Mouse (Mus musculus): ENCODE measurements around the gene Cpne4.

Gene Cpne4

DNA sequence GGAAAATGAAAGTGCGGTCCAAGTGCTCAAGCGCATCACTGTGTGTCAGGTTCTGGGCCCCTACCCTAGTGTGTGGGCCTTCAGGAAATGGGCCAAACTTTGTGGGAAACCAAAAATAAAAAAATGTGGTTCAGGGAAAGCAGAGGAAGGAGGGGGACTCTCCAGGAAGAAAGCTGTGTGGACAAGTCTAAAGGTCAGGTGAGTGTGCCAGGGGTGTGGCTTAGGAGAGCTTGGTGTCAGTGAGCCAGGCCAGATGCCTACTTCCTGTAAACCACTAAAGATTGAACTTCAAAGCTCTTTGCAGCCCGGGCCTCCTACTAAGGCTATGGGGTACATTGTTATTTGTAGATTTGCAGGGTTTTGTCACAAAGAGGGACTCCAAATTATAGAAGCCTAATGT is 327.1 kb downstream of the Cpne4 start:
- no peak for DNase-seq (ENCODE audit: low spot score)

DNA sequence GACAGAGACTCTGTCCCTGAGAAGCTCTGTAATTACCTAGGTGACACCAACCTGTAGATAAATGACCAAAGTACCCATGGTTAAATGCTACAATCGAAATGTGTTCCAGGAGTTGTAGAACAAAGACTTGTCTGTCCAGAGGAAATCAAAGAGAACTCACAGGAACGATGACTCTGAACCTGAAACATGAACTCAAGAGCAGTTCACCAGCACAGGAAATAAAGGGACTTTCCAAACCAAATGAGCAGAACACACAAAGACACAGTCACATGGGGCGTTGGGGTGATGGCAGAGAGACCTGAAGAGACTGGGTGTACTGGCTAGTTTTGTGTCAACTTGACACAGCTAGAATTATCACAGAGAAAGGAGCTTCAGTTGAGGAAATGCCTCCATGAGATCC is 329.9 kb downstream of the Cpne4 start:
- no peak for DNase-seq (ENCODE audit: low spot score)

DNA sequence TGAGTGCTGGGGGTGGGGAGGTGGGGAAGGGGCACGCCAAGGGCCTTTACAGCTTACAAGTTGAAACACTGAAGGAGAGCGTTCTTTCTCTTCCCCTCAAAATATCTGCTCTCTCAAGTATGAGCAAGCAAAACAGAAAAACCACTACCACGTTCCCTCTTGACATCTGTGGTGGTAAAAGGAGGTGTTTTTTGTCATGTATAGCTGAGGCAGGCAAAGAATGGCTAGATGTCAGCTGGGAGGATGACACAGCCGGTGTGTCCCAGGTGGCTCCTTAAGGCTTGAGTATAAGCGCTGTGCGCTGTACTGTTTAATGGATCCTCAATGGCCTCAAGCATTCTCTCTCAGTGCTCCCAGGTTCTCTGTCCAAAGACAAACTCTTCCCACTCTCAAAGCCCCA is 331.5 kb downstream of the Cpne4 start:
- DNase-seq (ENCODE audit: low spot score), result no peak

DNA sequence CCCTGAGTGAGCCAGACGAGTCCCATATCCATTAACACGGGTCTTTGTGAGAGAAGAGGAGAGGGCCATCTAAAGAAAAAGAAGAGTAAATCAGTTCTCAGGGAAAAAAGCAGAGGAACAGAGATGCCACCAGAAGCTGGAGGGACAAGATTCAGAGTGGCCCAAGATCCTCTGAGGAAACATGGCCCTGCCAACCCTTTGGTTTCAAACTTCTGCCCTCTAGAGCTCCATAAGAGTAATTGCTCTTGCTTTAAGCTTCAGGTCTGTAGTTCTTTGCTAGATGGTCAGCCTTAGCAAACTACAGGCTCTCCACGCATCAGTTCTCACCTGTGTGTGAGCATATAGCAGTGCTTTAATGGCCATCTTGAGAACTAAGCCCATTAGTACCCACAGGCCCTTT is 343.4 kb downstream of the Cpne4 start:
- DNase-seq (ENCODE audit: low spot score), result no peak

DNA sequence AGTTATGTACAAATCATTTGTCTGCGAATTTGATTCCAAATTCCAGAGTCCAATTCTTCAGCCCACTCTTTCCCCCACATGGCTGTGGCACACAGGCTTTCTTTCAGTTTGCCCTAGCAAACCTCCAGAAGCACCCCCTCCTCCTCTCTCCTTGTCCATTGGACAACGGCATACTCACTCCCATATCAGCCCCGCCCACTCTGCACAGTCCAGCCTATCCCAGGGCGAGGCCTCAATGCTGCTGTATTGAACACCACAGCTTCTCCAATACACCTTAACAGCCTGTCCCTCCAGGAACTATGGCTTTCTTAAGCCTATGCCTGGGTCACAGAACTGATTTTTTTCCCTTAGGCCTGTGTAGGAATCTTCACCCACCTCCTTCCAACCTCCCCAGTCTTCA is 348.3 kb downstream of the Cpne4 start:
- no peak for DNase-seq (ENCODE audit: low spot score)

DNA sequence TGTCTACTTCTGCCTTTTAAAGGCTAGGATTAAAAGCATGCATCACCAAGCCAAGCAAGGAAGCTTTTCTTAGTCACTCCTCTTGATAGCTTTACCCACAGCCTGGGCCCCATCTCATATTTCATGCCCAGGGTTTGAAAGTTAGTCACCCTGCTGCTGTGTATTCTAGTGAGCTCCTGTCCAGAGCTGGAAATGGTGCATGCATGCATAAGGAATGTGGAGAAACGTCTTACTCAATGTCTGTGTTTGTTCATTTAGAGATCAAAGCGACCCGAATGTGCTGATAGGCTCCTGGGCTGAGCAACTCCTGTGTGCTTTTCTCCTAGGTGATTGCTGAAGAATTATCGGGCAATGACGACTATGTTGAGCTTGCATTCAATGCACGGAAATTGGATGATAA is 354.0 kb downstream of the Cpne4 start:
- no peak for DNase-seq (ENCODE audit: low spot score)

DNA sequence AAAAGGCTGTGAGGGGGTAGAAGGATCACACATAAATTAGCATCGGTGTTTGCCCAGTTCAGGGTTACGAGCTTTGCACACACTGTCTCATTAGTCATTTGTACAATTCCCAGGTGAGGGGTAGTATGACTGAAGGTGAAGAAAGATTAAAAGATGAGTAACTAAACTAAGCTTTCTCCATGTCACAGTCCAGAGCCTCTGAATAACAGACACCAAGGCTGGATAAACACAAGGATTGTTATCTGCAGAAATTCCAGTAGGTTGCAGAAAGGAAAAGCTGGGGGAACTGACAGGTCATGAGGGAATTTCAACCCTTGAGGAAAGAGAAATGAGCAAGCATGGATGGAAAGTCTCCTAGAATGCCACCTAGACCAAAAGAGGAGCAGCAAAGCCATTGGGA is 354.7 kb downstream of the Cpne4 start:
- DNase-seq (ENCODE audit: low spot score), result no peak

DNA sequence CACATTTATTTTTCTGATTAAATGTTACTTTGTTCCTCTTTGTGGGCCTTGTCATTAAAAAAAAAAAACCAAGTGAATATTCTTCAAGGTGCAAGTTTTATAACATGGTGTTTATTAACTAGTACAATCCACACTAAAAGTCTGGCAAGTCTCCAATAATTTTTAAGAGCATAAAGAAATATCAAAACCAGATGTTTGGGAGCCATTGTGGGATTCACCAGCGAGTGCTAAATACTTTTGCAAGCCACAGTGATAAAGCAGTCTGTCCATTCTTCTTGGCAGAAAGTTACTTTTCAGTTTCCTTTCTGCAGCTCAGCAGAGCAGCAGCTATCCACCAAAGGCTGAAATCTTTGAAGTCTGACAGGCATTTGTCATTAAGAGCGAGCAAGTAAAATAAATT is 365.6 kb downstream of the Cpne4 start:
- DNase-seq (ENCODE audit: low spot score), result no peak

DNA sequence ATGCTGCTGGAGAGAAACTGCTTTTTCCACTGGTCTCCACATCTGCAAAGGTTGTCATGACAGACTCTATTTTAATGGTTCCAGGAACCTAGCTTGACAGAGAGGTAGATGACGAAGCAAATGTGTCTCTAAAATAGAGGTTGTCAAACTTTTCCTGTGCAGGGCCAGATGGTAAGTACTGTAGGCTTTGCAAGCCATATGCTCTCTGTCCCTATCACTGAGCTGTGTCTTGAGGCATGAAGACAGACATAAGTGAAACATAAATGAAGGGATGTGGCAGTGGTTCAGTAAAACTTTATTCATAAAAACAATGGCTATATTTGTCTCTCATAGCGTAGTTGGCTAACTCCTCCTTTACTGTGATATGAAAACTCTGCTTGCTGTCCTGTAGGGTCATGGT is 366.2 kb downstream of the Cpne4 start:
- DNase-seq (ENCODE audit: low spot score), result no peak

DNA sequence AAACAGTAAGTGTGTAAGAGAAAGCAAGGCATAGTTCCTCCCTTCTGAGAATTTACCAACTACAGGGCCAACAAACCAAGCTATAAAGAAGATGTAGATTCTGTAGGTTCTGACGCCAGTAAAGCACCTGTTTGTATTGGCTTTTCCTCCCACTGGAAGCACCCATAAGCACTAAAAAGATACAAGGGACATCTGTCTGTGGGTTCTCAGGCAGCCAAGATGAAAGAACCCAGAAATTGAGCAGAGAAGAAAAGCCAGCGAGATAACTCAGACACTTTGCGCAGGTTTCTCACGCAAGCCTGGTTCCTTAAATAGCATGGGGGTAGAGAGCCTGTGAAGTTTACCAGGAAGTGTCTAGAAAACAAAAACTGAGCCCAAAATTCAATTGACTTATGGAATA is 374.1 kb downstream of the Cpne4 start:
- no peak for DNase-seq (ENCODE audit: low spot score)

DNA sequence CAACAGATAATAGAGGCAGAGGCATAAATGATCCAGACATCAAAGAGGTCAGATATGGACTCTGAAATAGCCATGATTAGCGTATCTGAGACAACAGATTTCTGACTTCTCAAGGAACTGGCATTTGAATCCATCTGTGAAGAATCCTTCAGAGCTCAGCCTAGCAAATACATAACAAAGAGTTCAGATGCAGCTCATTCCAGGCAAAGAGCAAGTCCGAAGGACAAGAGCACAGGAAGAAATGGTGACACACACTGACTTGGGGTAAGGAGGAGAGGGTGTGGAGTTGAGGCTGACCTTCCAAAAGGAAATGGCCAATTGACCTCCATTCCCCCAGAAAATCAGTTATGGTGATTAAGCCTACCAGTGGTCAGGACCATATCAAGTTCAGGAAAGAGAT is 375.0 kb downstream of the Cpne4 start:
- no peak for DNase-seq (ENCODE audit: low spot score)

DNA sequence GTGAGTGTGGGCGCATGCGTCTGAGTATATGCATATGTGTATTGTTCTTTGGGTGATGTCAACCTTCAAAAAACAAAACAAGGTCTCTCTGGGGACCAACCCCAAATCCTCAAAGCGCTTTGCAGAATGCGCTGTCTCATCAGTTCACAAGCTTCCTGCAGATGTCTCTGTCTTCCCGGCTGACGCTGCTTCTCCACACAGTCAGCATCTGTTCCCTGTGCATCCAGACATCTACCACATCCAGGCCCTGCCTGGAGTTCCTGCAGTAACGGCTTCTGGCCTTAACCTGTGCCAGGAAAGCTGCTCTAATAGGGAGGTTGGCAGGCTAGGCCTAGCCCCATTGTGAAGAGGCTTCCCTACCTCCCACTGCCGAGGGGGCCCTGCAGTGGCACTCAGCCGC is 381.7 kb downstream of the Cpne4 start:
- no peak for DNase-seq (ENCODE audit: low spot score)

DNA sequence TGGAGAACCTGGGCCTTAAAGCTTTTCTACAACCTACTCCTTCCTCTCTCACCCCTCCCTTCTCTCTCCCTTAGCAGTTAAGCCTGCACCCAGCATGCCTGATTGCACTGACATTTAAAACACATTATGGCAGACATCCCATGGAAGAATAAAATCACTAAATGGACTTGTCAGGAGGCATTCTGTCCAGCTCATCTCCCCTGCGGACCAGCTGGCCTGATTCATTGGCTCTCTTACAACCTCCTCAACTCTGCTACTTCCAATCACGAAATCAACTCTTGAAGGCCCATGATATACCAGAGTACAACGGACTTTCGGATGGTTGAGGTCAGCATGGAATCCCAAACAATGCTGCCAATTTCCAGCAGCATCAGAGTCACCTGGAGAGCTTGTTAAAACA is 393.3 kb downstream of the Cpne4 start:
- DNase-seq (ENCODE audit: low spot score), result no peak

DNA sequence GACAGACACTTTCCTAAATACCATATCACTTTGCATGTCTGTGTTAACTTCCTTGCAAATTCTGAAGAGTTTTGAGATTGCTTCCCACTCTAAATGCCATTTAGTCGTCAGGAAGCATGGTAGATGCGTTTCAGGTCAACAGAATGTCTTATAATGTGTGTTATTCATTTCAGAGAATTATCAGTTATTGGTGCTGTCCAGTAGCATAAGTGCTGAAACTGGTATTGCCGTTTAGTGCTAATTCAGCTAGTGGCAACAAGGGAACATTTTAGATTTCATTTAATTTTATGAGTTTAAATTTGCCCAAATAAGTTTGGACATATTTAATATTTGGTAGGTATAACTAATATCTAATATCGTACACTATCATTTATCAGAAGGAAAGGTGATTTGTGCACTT is 403.5 kb downstream of the Cpne4 start:
- no peak for DNase-seq (ENCODE audit: low spot score)

DNA sequence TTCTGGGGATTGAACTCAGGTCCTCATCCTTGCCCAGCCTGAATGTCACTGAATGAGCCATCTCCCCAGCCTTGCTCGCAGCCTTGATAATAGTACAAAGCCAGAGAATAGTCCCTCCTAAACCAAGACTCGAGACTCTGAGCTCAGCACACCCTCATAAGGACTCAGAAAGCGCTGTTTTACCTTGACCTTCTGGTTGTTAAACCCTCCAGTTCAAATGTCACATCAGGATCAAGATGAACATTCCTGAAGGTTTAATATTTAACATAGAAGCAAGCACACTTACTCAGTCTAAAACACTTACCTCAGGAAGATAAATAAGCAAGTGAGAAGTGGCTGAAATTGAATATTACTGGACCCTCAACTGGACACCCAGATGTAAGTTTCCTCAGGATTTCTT is 405.1 kb downstream of the Cpne4 start:
- DNase-seq (ENCODE audit: low spot score), result no peak

DNA sequence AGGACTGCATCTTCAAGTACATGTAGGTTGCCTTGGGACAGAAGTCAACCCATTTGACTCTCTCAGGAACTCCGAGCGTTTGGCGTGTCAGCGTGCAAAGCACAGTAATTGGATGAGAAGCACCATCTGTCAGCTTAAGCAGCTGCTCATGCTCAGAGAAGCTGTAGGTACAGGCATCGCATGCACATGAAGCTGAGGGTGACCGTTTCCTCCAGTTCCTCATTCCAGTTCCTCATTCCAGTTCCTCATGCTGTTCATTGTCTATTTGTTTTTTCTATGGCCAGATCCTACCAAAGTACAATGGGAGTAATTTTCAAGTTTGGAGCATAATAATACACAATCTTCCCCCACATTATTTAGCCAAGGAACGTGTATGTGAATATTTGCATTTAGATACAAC is 425.7 kb downstream of the Cpne4 start:
- no peak for DNase-seq (ENCODE audit: low spot score)

DNA sequence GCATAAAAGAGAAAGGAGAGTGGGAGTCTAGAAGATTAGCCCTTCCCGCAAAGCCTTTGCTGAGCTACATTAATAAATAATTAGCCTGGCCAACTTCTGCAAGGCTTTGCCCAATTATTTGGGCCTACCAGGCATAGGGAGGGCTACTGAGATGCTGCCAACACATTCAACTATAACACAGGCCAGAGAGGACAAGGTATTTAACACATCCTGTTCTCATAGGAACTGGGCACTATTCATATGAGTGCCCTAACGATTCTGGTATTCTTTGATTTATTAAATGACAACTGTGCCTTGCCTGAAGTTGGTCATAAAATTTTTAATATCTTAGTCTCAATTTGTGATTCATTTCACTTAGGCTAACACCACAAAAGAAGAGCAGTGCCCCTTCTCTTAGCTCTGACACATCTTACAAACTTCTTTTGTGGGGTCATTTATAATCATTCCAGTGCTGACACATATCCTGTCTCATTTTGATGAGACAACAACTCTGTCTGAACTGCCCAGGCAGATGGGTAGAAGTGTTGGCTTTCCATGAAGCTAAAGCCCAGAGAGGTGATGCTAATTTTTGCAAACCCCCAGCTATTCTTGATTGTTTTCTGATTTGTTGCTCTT is 435.0 kb downstream of the Cpne4 start:
- DNase-seq (ENCODE audit: low spot score), result no peak

DNA sequence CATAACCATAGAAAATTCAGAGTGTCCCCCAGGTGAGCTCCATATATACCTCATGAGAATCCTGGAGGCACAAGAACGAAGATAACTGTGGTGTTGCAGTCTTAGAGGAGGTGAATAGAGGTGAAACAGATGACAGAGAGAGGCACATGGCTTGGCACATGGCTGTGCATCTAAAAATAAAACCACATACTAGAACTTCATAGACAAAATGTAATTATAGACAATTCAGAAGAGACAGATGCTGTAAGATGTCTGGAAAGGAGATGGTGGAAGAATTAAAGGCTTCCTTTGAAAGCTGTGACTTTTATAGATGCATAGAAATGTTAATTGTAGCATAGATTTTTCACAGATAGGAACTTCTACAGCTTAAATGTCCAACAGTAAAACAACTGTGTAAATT is 451.1 kb downstream of the Cpne4 start:
- no peak for DNase-seq (ENCODE audit: low spot score)

DNA sequence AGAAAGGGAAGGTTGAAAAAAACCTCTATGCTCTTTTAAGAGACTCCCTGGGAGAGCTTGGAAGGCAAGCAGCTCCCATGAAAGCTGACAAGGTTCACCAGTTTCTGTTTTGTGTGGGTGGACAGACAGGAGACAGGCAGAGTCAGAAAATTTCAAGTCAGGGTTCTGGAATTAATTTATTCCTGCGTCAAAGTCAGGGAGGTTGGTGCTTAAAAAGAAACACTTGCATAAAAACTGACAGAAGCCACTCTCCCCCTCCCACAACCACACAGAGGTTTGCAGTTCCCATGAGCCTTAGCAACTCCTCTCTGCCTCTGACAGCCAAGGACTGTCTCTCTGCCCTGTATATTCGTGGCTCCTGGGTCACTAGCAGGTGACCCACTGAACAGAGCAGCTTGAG is 463.6 kb downstream of the Cpne4 start:
- DNase-seq (ENCODE audit: low spot score), result no peak

DNA sequence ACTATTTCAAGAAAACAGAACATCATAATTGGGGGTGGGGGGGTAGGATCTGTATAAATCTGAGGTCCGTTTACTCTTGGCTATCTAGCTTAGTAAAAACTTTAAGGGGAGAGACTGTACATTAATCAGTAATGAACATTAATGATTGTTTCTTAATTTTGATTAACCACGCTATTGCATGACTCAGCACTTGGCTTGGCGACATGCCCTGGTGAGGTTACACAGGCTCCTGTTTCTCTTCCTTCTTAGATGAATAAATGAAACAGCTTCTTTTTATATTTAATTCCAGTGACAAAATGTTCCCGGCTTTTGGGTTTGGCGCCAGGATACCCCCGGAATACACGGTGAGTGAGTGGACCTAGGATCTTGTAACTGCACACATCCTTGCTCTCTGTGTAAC is 471.1 kb downstream of the Cpne4 start:
- DNase-seq (ENCODE audit: low spot score), result no peak

DNA sequence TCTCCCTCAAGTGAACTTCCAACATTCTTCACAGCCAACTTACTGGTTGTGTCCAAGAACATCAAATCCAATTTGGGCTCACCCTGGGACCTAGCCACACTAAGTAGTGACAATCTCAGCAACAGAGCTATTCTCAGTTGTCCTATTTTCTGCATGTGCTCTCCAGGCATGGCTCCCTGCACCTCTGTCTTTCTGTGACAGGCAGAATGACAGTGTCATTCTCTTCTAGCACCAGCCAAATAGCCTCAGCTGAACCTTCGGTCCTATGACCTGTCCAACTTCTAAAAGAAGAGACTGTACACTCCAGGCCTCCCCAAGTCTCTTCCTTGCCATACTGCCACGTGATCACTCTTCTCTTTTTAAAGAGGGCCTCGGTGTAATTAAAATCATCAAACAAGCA is 481.2 kb downstream of the Cpne4 start:
- DNase-seq (ENCODE audit: low spot score), result no peak

DNA sequence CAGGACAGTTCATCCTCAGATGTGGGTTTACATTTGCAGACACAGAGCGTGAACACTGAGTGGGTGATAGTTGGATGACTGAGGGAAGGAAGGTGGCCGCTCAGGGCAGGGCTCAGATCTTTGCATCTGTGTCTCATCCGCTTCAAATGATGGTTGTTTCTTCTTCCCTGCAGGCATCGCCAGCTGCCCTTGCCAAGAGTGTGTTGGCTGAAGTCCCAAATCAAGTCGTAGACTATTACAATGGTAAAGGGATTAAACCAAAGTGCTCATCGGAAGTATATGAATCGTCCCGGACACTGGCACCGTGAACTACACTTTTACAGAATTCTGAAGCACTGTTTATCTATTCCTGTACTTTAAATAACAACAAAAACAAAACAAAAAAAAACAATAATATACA is 485.5 kb downstream of the Cpne4 start:
- DNase-seq (ENCODE audit: low spot score), result no peak

DNA sequence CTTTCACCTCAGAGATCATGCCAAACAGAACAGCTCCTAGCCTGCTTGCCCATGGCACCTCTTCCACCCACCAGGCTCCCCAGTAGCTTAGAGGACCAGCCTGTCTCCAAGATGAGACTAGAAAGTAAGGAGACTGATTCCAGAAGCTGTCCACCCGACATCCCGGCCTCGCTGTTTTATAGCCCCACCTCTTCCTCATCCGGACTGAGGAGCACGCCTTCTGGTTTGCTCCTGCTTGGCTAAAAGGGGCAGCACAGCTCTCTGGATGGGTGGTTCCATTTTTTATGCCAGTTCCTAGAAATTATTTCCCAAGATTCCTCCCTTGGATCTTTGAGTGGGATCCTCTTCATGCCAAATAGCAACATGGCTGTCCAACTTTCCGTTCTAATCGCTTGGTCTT is 486.6 kb downstream of the Cpne4 start:
- DNase-seq (ENCODE audit: low spot score), result no peak

DNA sequence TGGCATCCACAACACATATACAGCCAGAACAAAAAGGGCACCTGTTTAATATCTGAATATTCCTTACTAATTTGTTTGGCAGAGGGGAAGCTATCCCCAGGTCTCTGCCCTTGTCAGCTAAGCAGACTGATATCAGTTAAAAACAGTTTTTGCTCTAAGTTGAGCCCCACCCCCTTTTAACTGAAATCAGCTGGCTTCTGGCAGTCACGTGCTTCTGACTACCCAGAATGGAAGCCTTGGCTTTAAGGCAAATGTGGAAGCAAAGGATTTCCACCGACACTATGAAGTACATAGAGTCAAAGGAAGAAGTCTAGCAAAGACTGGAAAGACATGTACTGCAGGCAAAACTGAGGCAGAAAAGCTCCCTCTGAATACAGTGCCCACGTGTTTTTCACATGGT is 490.8 kb downstream of the Cpne4 start:
- no peak for DNase-seq (ENCODE audit: low spot score)

DNA sequence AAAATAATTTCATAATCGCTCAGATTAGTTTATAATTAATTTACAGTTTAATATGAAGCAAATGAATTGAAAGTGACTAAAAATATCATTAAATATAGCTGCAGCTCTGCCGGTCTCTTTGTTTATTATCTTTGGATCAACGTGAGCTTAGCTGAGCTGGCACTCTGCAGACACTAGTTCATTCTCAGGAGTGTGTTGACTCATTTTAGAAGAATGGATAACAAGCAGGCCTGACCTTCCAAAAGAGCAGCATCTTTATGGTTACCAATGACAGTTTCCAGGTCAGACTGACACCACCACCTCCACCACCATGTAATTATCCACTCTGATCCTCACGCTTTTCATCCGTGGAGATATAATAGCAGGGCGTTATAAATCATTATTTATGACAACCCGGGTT is 498.9 kb downstream of the Cpne4 start:
- DNase-seq (ENCODE audit: low spot score), result no peak
